Mouse (Mus musculus): Measurements from ENCODE around the gene Ctse. TPM values are rescaled to one million over a fixed set of nuclear protein-coding genes. Genes with fewer than 3 reads are reported as not detected.

Ctse gene
- total RNA-seq, 4 experiments from 2014 or later: 0.27 to 1.3 (median 0.80) TPM

GRCm38 (mm10) chr1:131699642-131700041, 61.5 kb downstream of the Ctse start:
- no peak for DNase-seq (ENCODE audit: low spot score)

GRCm38 (mm10) chr1:131700447-131700846, 62.3 kb downstream of the Ctse start:
- no peak for DNase-seq (ENCODE audit: low spot score)

GRCm38 (mm10) chr1:131701391-131701790, 63.3 kb downstream of the Ctse start:
- no peak for DNase-seq (ENCODE audit: low spot score)

GRCm38 (mm10) chr1:131702094-131702766, 64.1 kb downstream of the Ctse start:
- DNase-seq (ENCODE audit: low spot score): no peak

GRCm38 (mm10) chr1:131703482-131703881, 65.4 kb downstream of the Ctse start:
- no peak for DNase-seq (ENCODE audit: low spot score)

- peak; percentile 28 for DNase-seq (ENCODE audit: low spot score)
Measured at GRCm38 (mm10) chr1:131708338-131708737, 70.2 kb downstream of the Ctse start.

- no peak for DNase-seq (ENCODE audit: low spot score)
Measured at GRCm38 (mm10) chr1:131711518-131711917, 73.4 kb downstream of the Ctse start.

- DNase-seq (ENCODE audit: low spot score): peak; percentile 83
Measured at GRCm38 (mm10) chr1:131712386-131712785, 74.3 kb downstream of the Ctse start.

GRCm38 (mm10) chr1:131714388-131715337, 76.6 kb downstream of the Ctse start:
- DNase-seq (ENCODE audit: low spot score): no peak

GRCm38 (mm10) chr1:131718952-131719694, 81.0 kb downstream of the Ctse start:
- DNase-seq (ENCODE audit: low spot score): no peak

GRCm38 (mm10) chr1:131721989-131722388, 83.9 kb downstream of the Ctse start:
- DNase-seq (ENCODE audit: low spot score): no peak

GRCm38 (mm10) chr1:131723549-131723948, 85.4 kb downstream of the Ctse start:
- DNase-seq (ENCODE audit: low spot score): no peak

Other genes starting within 250 kb of the Ctse start
- 10 to 100 TPM; 18.0 to 24.2 (median 20.2) TPM for gene Srgap2, start 111.0 kb upstream of the Ctse start, total RNA-seq (2022)
- 1 to 10 TPM in 1 of 4 experiments, under 1 TPM in 3; 0.65 to 1.1 (median 0.76) TPM for gene Fam72a, start 110.4 kb upstream of the Ctse start, total RNA-seq (2022)
- not detected for gene Avpr1b, start 39.1 kb upstream of the Ctse start, total RNA-seq (2022)
- gene Rab7b, start 50.4 kb downstream of the Ctse start, total RNA-seq (2022): 1 to 10 TPM; 2.3 to 3.8 (median 3.2) TPM
- gene Slc26a9, start 105.7 kb downstream of the Ctse start, total RNA-seq (2022): under 1 TPM in 3 of 4 experiments, not detected in 1; 0.06 to 0.16 (median 0.09) TPM
- 10 to 100 TPM in 1 of 4 experiments, 1 to 10 TPM in 3; 7.1 to 10.1 (median 8.0) TPM for gene Pm20d1, start 159.1 kb downstream of the Ctse start, total RNA-seq (2022)
- 10 to 100 TPM; 51.3 to 79.6 (median 60.3) TPM for gene Slc41a1, start 189.2 kb downstream of the Ctse start, total RNA-seq (2022)
- gene Rab29, start 228.9 kb downstream of the Ctse start, total RNA-seq (2022): 10 to 100 TPM in 3 of 4 experiments, 1 to 10 TPM in 1; 8.9 to 13.5 (median 10.5) TPM